Mouse (Mus musculus): ENCODE results near the gene Gm43302.
A peak's percentile ranks its signal among the peaks of the same experiment; 100 is the strongest.
"Not testable (repeated sequence)": the region's sequence is repeated elsewhere in the genome, so short reads cannot be mapped to it uniquely, and the experiment has no call there.

Gene Gm43302

GRCm38 (mm10) chr5:105199149-105199548, 94.3 kb downstream of the Gm43302 start:
- DNase-seq (ENCODE audit: extremely low spot score), result not testable (repeated sequence)

GRCm38 (mm10) chr5:105197915-105198560, 95.5 kb downstream of the Gm43302 start:
- DNase-seq (ENCODE audit: extremely low spot score), result peak; percentile 1

GRCm38 (mm10) chr5:105196308-105196707, 97.2 kb downstream of the Gm43302 start:
- not testable (repeated sequence) for DNase-seq (ENCODE audit: extremely low spot score)

GRCm38 (mm10) chr5:105192536-105192935, 101.0 kb downstream of the Gm43302 start:
- not testable (repeated sequence) for DNase-seq (ENCODE audit: extremely low spot score)

- DNase-seq (ENCODE audit: extremely low spot score), result no peak
Measured at GRCm38 (mm10) chr5:105181446-105181845, 112.0 kb downstream of the Gm43302 start.
